Mouse (Mus musculus) megakaryocyte, embryonic 14.5 days (primary cell): ENCODE results near the gene Gm17387.

Experiments used
- FLI1 ChIP-seq: IDR thresholded peaks from 2 replicates; pipeline ENCODE4 v1.6.1; 2012; ENCODE audit warnings: low read length, inconsistent platforms, mixed read lengths
- GATA1 ChIP-seq: IDR thresholded peaks from 3 replicates; pipeline ENCODE4 v1.6.1; 2012; ENCODE audit warnings: mixed read lengths, low read length, inconsistent platforms, borderline replicate concordance

DNA sequence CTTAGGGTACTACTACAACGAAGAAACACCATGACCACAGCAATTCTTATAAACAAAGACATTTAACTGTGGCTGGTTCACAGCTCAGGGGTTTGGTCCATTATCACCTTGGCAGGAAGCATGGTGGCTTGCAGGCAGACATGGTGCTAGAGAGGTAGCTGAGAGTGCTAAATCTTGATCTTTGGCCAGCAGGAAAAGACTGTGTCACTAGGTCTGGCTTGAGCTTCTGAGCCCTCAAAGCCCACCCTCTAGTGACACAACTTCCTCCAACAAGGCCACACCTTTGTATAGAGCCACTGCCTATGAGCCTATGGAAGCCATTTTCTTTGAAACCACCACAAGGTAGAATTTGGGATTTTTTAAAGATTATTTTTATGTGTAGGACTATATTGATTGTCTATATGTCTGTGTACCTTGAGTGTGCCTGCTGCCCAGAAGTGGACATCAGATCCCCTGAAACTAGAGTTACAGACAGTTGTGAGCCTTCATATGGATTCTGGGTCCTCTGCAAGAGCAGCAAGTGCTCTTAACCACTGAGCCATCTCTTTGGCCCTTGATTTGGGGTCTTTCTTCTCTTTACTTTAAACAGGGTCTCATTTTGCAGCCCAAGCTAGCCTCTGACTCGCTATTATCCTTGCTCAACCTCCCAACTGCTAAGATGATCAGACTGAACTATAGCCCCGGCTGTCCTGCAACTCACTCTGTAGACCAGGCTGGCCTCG is 10.6 kb downstream of the Gm17387 start:
- TF ChIP-seq FLI1 = no peak
- no peak for TF ChIP-seq GATA1
